Mouse (Mus musculus) kidney, embryonic 16.5 days (tissue): Measurements from ENCODE around the gene Hs6st1. TPM values are rescaled to one million over a fixed set of nuclear protein-coding genes. Genes with fewer than 3 reads are reported as not detected.
"Not testable (repeated sequence)": the region's sequence is repeated elsewhere in the genome, so short reads cannot be mapped to it uniquely, and the experiment has no call there.

Source experiments
- ATAC-seq: fragments of 200-750 bp; cut with Nextera tagmentation; 2 replicates; pipeline ENCODE4 v1.8.0; 2017; ENCODE audit warnings: moderate TSS enrichment; ENCODE audit not compliant: low FRiP score, low TSS enrichment
- H3K27ac ChIP-seq: fragments of 300-500 bp; sonication (generic); 2 replicates; pipeline ENCODE4 v1.5.1; 2014; ENCODE audit warnings: low read length
- H3K27me3 ChIP-seq: fragments of 300-500 bp; sonication (generic); 2 replicates; pipeline ENCODE4 v1.6.1; 2014; ENCODE audit warnings: low read length, control low read depth, mixed read lengths; ENCODE audit not compliant: insufficient read depth
- H3K36me3 ChIP-seq: fragments of 300-500 bp; sonication (generic); 2 replicates; pipeline ENCODE4 v1.6.1; 2014; ENCODE audit warnings: low read length, control low read depth, mixed read lengths; ENCODE audit not compliant: insufficient read depth
- H3K4me1 ChIP-seq: fragments of 300-500 bp; sonication (generic); 2 replicates; pipeline ENCODE4 v1.6.1; 2014; ENCODE audit warnings: low read length, control low read depth, mixed read lengths; ENCODE audit not compliant: insufficient read depth
- H3K4me2 ChIP-seq: fragments of 300-500 bp; sonication (generic); replicated peaks from 2 replicates; pipeline ENCODE4 v1.6.1; 2014; ENCODE audit warnings: low read depth, low read length
- H3K4me3 ChIP-seq: fragments of 300-500 bp; sonication (generic); 2 replicates; pipeline ENCODE4 v1.5.1; 2014; ENCODE audit warnings: mild to moderate bottlenecking, low read length
- H3K9ac ChIP-seq: fragments of 300-500 bp; sonication (generic); replicated peaks from 2 replicates; pipeline ENCODE4 v1.6.1; 2014; ENCODE audit warnings: low read length
- H3K9me3 ChIP-seq: fragments of 300-500 bp; sonication (generic); 2 replicates; pipeline ENCODE4 v1.6.1; 2016; ENCODE audit warnings: low read length, control low read depth
- WGBS: fragments of 180-500 bp; shearing (Covaris S2); extraction: QIAGEN DNeasy Blood & Tissue Kit; methylation state at CpG from one replicate; pipeline ENCODE4 v1.1.7; 2014; 5-methylcytosine and 5-hydroxymethylcytosine counted together
- polyA plus RNA-seq: library from polyadenylated mRNA; unstranded; fragments of >200 nt; fragmentation: Nextera tagmentation; extraction: Ambion mirVana; gene quantifications from 2 replicates; pipeline ENCODE4 v1.2.1, GENCODE M21; 2015

Hs6st1 gene
- polyA plus RNA-seq, result 8.0 and 8.5 TPM in 2 replicates

DNA sequence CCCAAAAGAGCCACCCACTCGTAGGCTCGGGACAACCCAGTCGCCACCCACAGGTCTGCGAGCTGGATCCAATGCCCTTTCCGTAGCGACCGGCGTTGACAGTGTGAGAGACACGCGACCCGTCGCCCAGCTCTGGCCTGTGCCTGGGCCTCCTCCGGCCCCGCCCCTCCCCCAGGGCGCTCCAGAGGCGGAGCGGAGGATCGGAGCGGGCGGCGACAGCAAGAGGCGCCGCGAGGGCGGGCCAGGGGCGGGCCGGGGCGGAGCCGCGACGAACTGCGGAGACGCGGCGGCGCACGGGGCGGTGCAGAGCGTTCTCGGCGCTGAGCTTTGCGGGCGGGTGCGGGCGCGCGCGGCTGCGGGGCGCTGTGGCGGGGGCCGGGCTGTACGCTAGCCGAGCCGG is at the start of gene Hs6st1:
Gene Hs6st1 (plus strand): TSS at position 325 of the 400 bp plus-strand sequence.
- peaks cover 71% of the 10 kb centered on the region for H3K4me1 ChIP-seq
- no peaks in the 10 kb centered on the region for H3K27me3 ChIP-seq
- no peaks in the 10 kb centered on the region for H3K9me3 ChIP-seq
- H3K4me2 ChIP-seq, result peak within 1 kb of the TSS; percentile 93
- peaks cover 3% of the 10 kb centered on the region; the same call in 1 of the 2 replicates for H3K36me3 ChIP-seq
- peak within 1 kb of the TSS; percentile 83 for H3K4me3 ChIP-seq
- under 1% methylated on average over 20 of the region's 55 CpGs for WGBS
- peak within 1 kb of the TSS; percentile 83 for H3K9ac ChIP-seq
- peak; percentile 92 for ATAC-seq
- peak within 1 kb of the TSS; percentile 85 for H3K27ac ChIP-seq

DNA sequence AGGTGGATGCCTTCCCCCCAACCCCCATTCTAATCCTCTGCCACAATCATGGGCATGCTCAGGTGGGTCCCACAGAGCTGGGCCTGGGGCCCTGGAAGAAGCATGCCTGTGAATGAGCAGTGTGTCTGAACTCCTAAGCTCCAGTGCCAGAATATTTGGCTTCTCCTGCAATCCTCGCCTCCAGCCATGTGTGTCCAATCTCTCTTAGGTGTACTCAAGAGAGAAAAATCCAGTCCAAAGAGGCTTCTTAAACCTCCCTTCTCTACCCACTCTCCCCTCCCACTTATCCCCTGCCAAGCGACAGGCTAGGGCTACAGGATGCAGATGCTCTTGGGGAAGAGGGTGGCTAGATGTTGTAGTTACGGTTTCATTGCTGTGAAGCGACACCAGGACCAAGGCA is 49.6 kb upstream of the Hs6st1 start:
- ATAC-seq, result peak; percentile 59
- 65% methylated on average over 4 of the region's 4 CpGs for WGBS

DNA sequence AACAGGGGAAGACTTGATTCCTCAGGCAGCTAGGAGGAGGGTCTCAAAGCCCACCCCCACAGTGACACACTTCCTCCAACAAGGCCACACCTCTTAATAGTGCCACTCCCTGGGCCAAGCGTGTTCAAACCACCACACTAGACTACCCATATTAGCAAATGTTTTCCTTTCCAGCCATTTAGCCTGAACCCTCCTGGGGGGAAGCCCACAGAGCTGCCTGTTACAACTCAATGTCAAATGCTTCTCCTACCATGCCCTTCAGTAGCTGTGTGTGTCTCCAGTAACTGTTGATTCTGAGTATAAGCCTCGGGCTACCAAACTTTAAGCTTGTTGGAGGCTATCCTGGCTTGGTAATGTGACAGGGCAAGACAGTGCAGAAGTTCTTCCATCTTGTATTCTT is 49.0 kb upstream of the Hs6st1 start:
- H3K9me3 ChIP-seq, result no peaks in the 10 kb centered on the region; the same call in 1 of the 2 replicates
- H3K36me3 ChIP-seq, result no peaks in the 10 kb centered on the region
- H3K9ac ChIP-seq, result no peak overlapping the region
- no peaks in the 10 kb centered on the region for H3K27me3 ChIP-seq
- no peak for ATAC-seq
- H3K4me1 ChIP-seq, result peaks cover 33% of the 10 kb centered on the region
- 92% methylated on average over 2 of the region's 2 CpGs for WGBS
- peak overlapping the region; percentile 86; the same call in 1 of the 2 replicates for H3K27ac ChIP-seq
- H3K4me2 ChIP-seq, result no peak overlapping the region
- H3K4me3 ChIP-seq, result no peak overlapping the region

More for the DNA sequence above, 49.6 kb upstream of the Hs6st1 start:
- H3K36me3 ChIP-seq, result no peaks in the 10 kb centered on the region
- peaks cover 37% of the 10 kb centered on the region for H3K4me1 ChIP-seq
- H3K9ac ChIP-seq, result no peak overlapping the region
- peak overlapping the region; percentile 86 for H3K27ac ChIP-seq
- no peak overlapping the region for H3K4me3 ChIP-seq
- no peaks in the 10 kb centered on the region for H3K27me3 ChIP-seq
- H3K9me3 ChIP-seq, result no peaks in the 10 kb centered on the region; the same call in 1 of the 2 replicates
- no peak overlapping the region for H3K4me2 ChIP-seq

DNA sequence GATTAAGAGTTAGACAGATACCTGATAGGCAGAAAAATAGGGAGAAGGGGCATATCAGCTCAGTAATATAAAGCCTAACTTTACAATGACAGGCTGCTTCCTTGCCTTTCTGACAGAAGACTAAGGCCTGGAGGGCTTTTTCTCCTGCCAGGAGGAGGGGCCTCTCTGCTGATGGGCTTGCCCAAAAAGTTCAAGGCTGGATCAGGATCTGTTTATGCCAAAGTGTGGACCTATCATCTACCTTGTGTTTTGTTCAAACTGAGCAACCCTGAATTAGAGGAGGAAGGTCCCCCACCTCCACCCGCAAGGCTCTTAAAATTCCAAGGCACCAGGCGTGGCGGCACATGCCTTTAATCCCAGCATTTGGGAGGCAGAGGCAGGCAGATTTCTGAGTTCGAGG is 47.9 kb upstream of the Hs6st1 start:
- no peak overlapping the region for H3K27ac ChIP-seq
- H3K27me3 ChIP-seq, result no peaks in the 10 kb centered on the region
- no peak overlapping the region for H3K4me2 ChIP-seq
- H3K9me3 ChIP-seq, result no peaks in the 10 kb centered on the region; the same call in 1 of the 2 replicates
- H3K4me3 ChIP-seq, result no peak overlapping the region
- no peak for ATAC-seq
- H3K4me1 ChIP-seq, result peaks cover 30% of the 10 kb centered on the region
- WGBS, result 91% methylated on average over 4 of the region's 4 CpGs
- no peak overlapping the region for H3K9ac ChIP-seq
- no peaks in the 10 kb centered on the region for H3K36me3 ChIP-seq

DNA sequence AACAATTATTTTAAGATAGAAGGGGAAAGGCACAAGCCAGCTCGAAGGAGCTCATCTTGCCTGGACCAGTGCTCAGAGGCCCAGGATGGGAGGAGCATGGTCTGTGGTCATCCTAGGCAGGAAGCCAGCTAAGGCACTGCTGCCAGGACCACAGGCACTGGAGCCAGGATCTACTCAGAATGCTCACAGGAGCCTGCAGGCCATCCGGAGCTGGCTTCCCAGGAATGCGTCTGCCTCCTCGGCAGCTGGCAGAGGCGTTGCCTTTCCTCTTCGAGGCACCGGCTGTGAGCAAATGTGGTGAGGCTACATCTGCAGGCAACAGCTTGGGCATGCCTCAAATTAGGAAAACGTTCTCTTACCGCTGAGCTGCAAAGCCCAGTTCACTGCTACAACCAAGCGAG is 37.8 kb upstream of the Hs6st1 start:
- H3K4me3 ChIP-seq, result no peak overlapping the region
- H3K9ac ChIP-seq, result no peak overlapping the region
- WGBS, result 33% methylated on average over 10 of the region's 10 CpGs
- no peak overlapping the region for H3K27ac ChIP-seq
- H3K4me1 ChIP-seq, result 0 out of 2 replicates have a peak, but pooled peaks cover 4% of the 10 kb centered on the region
- H3K4me2 ChIP-seq, result no peak overlapping the region
- no peaks in the 10 kb centered on the region for H3K27me3 ChIP-seq
- ATAC-seq, result peak; percentile 46; the same call in 1 of the 2 replicates
- no peaks in the 10 kb centered on the region for H3K9me3 ChIP-seq
- H3K36me3 ChIP-seq, result no peaks in the 10 kb centered on the region

DNA sequence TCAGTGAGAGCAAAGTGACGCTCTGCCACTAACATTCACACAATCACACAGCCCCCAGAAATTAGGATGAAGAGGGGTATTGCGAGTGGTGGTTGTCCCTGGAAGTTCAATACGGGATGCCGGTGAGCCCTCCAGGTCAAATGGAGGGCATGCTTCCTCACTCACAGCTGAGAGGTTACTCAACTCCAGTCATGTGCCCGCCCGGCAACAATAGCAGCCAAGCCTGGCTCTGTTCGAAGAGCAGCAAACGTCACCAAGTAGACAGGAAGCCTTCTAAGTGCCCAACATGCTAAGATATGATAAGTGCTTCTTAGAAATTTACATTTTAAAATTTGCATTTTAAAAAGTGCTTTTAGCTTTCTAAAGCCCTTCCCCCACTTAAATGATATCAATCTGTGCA is 29.4 kb upstream of the Hs6st1 start:
- no peak overlapping the region for H3K4me3 ChIP-seq
- no peak overlapping the region for H3K27ac ChIP-seq
- no peaks in the 10 kb centered on the region for H3K36me3 ChIP-seq
- ATAC-seq, result no peak
- H3K4me1 ChIP-seq, result no peaks in the 10 kb centered on the region
- peaks cover 4% of the 10 kb centered on the region; the same call in 1 of the 2 replicates for H3K9me3 ChIP-seq
- H3K9ac ChIP-seq, result no peak overlapping the region
- 83% methylated on average over 8 of the region's 8 CpGs for WGBS
- H3K4me2 ChIP-seq, result no peak overlapping the region
- H3K27me3 ChIP-seq, result no peaks in the 10 kb centered on the region

DNA sequence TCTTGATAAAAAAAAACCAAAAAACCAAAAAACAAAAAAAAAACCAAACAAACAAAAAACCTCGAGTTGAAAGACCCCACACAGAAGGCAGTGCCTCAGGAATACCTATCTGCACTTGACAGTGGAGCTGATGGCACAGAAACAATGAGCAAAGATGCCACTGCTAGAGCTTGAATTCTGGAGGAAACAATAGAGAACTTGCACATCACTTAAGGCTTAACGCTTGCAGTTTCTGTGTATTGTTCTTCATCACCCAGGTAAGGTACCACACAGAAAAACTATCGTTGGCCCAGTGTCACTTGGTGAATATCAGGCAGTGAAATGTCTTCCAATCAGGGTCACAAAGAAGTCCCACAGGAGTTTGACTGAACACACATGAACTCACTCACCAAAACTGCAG is 26.1 kb upstream of the Hs6st1 start:
- Histone ChIP-seq H3K36me3 (no peaks in the 10 kb centered on the region), H3K4me3 (no peak overlapping the region), H3K4me2 (no peak overlapping the region), H3K9me3 (peaks cover 4% of the 10 kb centered on the region; the same call in 1 of the 2 replicates), H3K27me3 (no peaks in the 10 kb centered on the region), H3K27ac (no peak overlapping the region), H3K9ac (no peak overlapping the region), H3K4me1 (no peaks in the 10 kb centered on the region)
- WGBS, result 73% methylated on average over 3 of the region's 3 CpGs
- no peak for ATAC-seq

DNA sequence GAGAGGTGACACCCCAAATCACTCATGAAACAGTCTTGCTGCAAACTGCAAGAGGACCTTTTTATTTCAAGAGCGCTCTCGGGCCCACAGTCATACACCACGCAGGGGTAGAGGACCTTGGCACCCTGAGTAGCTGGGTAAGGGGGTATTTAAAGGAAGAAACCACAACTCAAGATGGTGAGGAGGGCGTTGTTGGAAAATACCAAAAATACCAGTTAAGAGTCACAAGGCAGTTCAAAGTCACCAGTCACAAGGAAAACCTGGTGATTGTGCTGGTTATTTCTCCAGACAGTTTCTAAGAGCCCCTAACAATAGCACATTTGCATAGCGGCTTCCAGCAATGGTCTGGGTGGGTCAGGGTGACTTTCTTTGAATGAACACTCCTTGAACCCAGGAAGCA is 24.4 kb upstream of the Hs6st1 start:
- ATAC-seq, H3K4me3 ChIP-seq, H3K27ac ChIP-seq, H3K4me1 ChIP-seq, H3K9me3 ChIP-seq, H3K9ac ChIP-seq, H3K27me3 ChIP-seq, H3K4me2 ChIP-seq, H3K36me3 ChIP-seq: not testable (repeated sequence)
- WGBS, result 90% methylated on average over 5 of the region's 5 CpGs

DNA sequence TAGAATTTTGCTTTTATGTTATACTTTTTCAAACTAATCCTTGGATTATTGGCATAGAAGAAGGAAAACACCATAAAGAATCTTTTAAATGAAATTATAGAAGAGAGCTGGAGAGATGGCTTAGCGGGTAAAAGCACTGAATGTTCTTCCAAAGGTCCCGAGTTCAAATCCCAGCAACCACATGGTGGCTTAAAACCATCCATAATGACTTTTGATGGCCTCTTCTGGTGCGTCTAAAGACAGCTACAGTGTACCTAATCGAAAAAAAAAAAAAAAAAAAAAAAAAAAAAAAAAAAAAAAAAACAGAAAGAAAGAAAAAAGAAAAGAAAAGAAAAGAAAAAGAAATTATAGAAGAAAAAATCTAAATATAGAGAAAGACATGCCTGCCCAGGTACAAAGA is 23.9 kb upstream of the Hs6st1 start:
- H3K4me1 ChIP-seq, result no peaks in the 10 kb centered on the region
- H3K36me3 ChIP-seq, result no peaks in the 10 kb centered on the region
- H3K4me3 ChIP-seq, result no peak overlapping the region
- peaks cover 4% of the 10 kb centered on the region; the same call in 1 of the 2 replicates for H3K9me3 ChIP-seq
- ATAC-seq, result no peak
- H3K4me2 ChIP-seq, result no peak overlapping the region
- H3K27ac ChIP-seq, result no peak overlapping the region
- no peak overlapping the region for H3K9ac ChIP-seq
- WGBS, result 88% methylated on average over 4 of the region's 4 CpGs
- H3K27me3 ChIP-seq, result no peaks in the 10 kb centered on the region

DNA sequence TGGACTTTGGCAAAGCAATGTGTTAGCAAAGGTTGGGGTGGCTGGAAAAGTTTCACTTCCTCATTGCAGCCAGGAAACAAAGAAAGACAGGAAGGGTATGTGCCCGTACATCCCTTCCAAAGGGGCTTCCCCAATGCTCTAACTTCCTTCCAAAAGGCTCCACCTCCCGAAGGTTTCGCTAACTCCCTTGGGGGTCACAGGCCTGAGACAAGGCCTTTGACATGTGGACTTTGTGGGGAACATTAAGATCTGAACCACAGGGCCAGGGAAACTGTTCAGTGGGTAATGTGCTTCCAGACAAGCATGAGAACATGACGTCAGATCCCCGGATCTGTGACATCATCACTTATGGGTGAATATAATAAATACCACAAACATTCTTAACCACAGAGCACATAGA is 15.5 kb upstream of the Hs6st1 start:
- no peak overlapping the region for H3K4me2 ChIP-seq
- no peak overlapping the region for H3K9ac ChIP-seq
- H3K36me3 ChIP-seq, result no peaks in the 10 kb centered on the region
- no peak overlapping the region for H3K4me3 ChIP-seq
- H3K4me1 ChIP-seq, result no peaks in the 10 kb centered on the region
- 81% methylated on average over 5 of the region's 5 CpGs for WGBS
- H3K9me3 ChIP-seq, result no peaks in the 10 kb centered on the region
- ATAC-seq, result no peak
- no peaks in the 10 kb centered on the region for H3K27me3 ChIP-seq
- H3K27ac ChIP-seq, result no peak overlapping the region
